Mouse (Mus musculus) adrenal gland, postnatal 4 days (tissue): ENCODE measurements around the gene Setd5. TPM values are rescaled to one million over a fixed set of nuclear protein-coding genes. Genes with fewer than 3 reads are reported as not detected.

Experiments used
- DNase-seq, 2 experiments: peaks; one replicate each; pipeline ENCODE4 v3.0.0; 2021 to 2022; ENCODE audit warnings: low spot score in 2 of 2, mixed read lengths in 2 of 2
- total RNA-seq, 2 experiments: library from RNA; stranded (reverse); gene quantifications; 2 replicates each; pipeline ENCODE4 v1.2.3; 2021

Setd5 gene
- total RNA-seq, 2 experiments from 2014 or later, result 148 to 151 TPM

GRCm38 (mm10) chr6:113052972-113053371 is 24.2 kb upstream of the Setd5 start:
- no peak for DNase-seq

- DNase-seq, result no peak
Measured at GRCm38 (mm10) chr6:113054552-113055107, 22.5 kb upstream of the Setd5 start.

GRCm38 (mm10) chr6:113060892-113061563 is 16.1 kb upstream of the Setd5 start:
- DNase-seq, result no peak

GRCm38 (mm10) chr6:113062253-113062652 is 14.9 kb upstream of the Setd5 start:
- no peak for DNase-seq

- DNase-seq, result no peak
Measured at GRCm38 (mm10) chr6:113063363-113063762, 13.8 kb upstream of the Setd5 start.

- no peak for DNase-seq
Measured at GRCm38 (mm10) chr6:113065186-113065585, 12.0 kb upstream of the Setd5 start.

- DNase-seq, result no peak
Measured at GRCm38 (mm10) chr6:113069154-113069553, 8.0 kb upstream of the Setd5 start.

GRCm38 (mm10) chr6:113075261-113075660 is 1.9 kb upstream of the Setd5 start:
- DNase-seq, result no peak

GRCm38 (mm10) chr6:113076012-113076685 is 1.0 kb upstream of the Setd5 start:
- DNase-seq, result peak; percentile 93

- no peak for DNase-seq
Measured at GRCm38 (mm10) chr6:113077569-113078030, 435 bp downstream of the Setd5 start.

GRCm38 (mm10) chr6:113078031-113078721 is 1.0 kb downstream of the Setd5 start:
- peak; percentile 7 to 19 for DNase-seq

- no peak for DNase-seq
Measured at GRCm38 (mm10) chr6:113079492-113079891, 2.3 kb downstream of the Setd5 start.

- no peak for DNase-seq
Measured at GRCm38 (mm10) chr6:113082229-113082628, 5.1 kb downstream of the Setd5 start.

- no peak for DNase-seq
Measured at GRCm38 (mm10) chr6:113084590-113084989, 7.4 kb downstream of the Setd5 start.

- no peak for DNase-seq
Measured at GRCm38 (mm10) chr6:113093206-113093605, 16.0 kb downstream of the Setd5 start.

- no peak for DNase-seq
Measured at GRCm38 (mm10) chr6:113095547-113095946, 18.4 kb downstream of the Setd5 start.

- no peak for DNase-seq
Measured at GRCm38 (mm10) chr6:113097662-113098061, 20.5 kb downstream of the Setd5 start.

GRCm38 (mm10) chr6:113099640-113100289 is 22.6 kb downstream of the Setd5 start:
- peak; percentile 28 to 75 for DNase-seq

- no peak for DNase-seq
Measured at GRCm38 (mm10) chr6:113102541-113102940, 25.4 kb downstream of the Setd5 start.

- peak in 1 of 2 experiments; percentile 22 for DNase-seq
Measured at GRCm38 (mm10) chr6:113103765-113104164, 26.6 kb downstream of the Setd5 start.

GRCm38 (mm10) chr6:113109378-113109777 is 32.2 kb downstream of the Setd5 start:
- DNase-seq, result no peak
